22 mouse cellular contexts compared by ENCODE assay signal in the genomic region with DNA sequence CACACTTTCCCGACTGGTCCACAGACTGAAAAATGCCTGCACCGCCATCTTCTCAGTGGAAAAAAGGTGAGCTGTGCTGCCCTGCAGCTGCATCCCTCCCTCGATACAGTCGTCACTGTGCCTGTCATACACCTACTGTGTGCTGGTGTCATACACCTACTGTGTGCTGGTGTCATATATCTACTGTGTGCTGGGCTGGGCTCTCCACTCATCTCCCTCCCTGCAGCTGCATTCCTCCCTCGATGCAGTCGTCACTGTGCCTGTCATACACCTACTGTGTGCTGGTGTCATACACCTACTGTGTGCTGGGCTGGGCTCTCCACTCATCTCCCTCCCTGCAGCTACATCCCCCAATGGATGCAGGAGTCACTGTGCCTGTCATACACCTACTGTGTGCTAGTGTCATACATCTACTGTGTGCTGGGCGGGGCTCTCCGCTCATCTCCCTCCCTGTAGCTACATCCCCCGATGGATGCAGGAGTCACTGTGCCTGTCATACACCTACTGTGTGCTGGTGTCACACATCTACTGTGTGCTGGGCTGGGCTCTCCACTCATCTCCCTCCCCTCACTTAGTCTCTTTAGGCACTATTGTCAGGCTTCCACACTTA. TPM values are rescaled to one million over a fixed set of nuclear protein-coding genes. Genes with fewer than 3 reads are reported as not detected.
DNase-seq lines count a peak whose midpoint lies in the region; ATAC-seq and TF ChIP-seq lines count a peak whose summit lies in the region.
"Had no signal": no experiment of that assay in that cellular context is flagged by ENCODE, and none has a peak within 500 bp of the region (broad histone marks: within the 10 kb centered on the region; RNA-seq: fewer than 3 reads in every experiment).

No protein-coding gene starts in this region.

- H3K27me3 ChIP-seq in heart, embryonic 10.5 days (ENCODE audit: insufficient read depth, poor library complexity, severe bottlenecking), result no peaks in the 10 kb centered on the region
- no peaks in the 10 kb centered on the region for H3K27me3 ChIP-seq in CH12.LX (replicated peaks)
- H3K27me3 ChIP-seq in MEL (ENCODE audit: control insufficient read depth in 1 of 2, insufficient read depth in 2 of 2, low read length in 2 of 2), result no peaks in the 10 kb centered on the region
- no peaks in the 10 kb centered on the region for H3K27me3 ChIP-seq in hindbrain, embryonic 12.5 days
- H3K27me3 ChIP-seq: Patski had no signal

- TF ChIP-seq EP300 in CH12.LX (IDR thresholded peaks at IDR 0.05; ENCODE audit: low read length), result no peak
- no peak for TF ChIP-seq EP300 in MEL (IDR thresholded peaks at IDR 0.05; ENCODE audit: low read depth in 1 of 2, low read length in 2 of 2)

- H3K4me3 ChIP-seq in heart, embryonic 10.5 days, result no peak overlapping the region
- H3K4me3 ChIP-seq in CH12.LX (replicated peaks in 1 of 3; ENCODE audit: low read depth in 2 of 3, low read length in 2 of 3, poor library complexity in 1 of 3) (no peak overlapping the region), MEL (ENCODE audit: control insufficient read depth in 1 of 2, insufficient read depth in 1 of 2, low read depth in 2 of 2, low read length in 2 of 2) (no peak overlapping the region)
- no peak overlapping the region for H3K4me3 ChIP-seq in hindbrain, embryonic 12.5 days

- WGBS in heart, embryonic 10.5 days, result 91% methylated on average over 9 of the region's 9 CpGs
- 93% methylated on average over 9 of the region's 9 CpGs for WGBS in hindbrain, embryonic 12.5 days

- peak; percentile 71 for DNase-seq in heart, embryonic 10.5 days (ENCODE audit: low spot score)
- DNase-seq in heart, postnatal 14 days, result no peak
- DNase-seq in CH12.LX (ENCODE audit: extremely low read depth), result no peak
- no peak for DNase-seq in MEL (ENCODE audit: low read depth, low spot score)
- DNase-seq in cerebellum, adult 11 months, result no peak
- DNase-seq: adrenal gland, adult 2 months; adrenal gland, adult 8-10 months; adrenal gland, postnatal 10 days; adrenal gland, postnatal 14 days; adrenal gland, postnatal 25 days; adrenal gland, postnatal 36 days; B cell, adult 2 months; cerebellum, adult 11-12 months; cerebellum, adult 18-20 months; cerebellum, adult 2 months; cerebellum, adult 8-10 months; cerebellum, adult 9-10 months had no signal

- TF ChIP-seq RAD21 in CH12.LX (IDR thresholded peaks at IDR 0.05; ENCODE audit: low read depth, low read length), result no peak
- TF ChIP-seq RAD21 in MEL (IDR thresholded peaks at IDR 0.05; ENCODE audit: low read depth, low read length), result no peak

- H3K9ac ChIP-seq in CH12.LX (ENCODE audit: insufficient read depth, low read depth) (no peak overlapping the region), MEL (ENCODE audit: control insufficient read depth, low read depth, low read length, poor library complexity, severe bottlenecking) (no peak overlapping the region)
- H3K9ac ChIP-seq in hindbrain, embryonic 12.5 days, result no peak overlapping the region

- no peaks in the 10 kb centered on the region for H3K4me1 ChIP-seq in heart, embryonic 10.5 days
- H3K4me1 ChIP-seq in CH12.LX (ENCODE audit: control insufficient read depth in 1 of 2, insufficient read depth in 2 of 2) (no peaks in the 10 kb centered on the region), MEL (ENCODE audit: control insufficient read depth in 1 of 2, insufficient read depth in 2 of 2, low read length in 2 of 2) (peaks cover 2 to 11% of the 10 kb centered on the region in 2 experiments; a peak in 3 of 4 replicates)
- H3K4me1 ChIP-seq in hindbrain, embryonic 12.5 days, result 0 out of 2 replicates have a peak, but pooled peaks cover 3% of the 10 kb centered on the region

- peaks cover 60% of the 10 kb centered on the region for H3K36me3 ChIP-seq in heart, embryonic 10.5 days
- peaks cover 62 to 94% of the 10 kb centered on the region in 2 experiments for H3K36me3 ChIP-seq in CH12.LX (replicated peaks in 1 of 2; ENCODE audit: control insufficient read depth in 1 of 2, insufficient read depth in 1 of 2, low read length in 1 of 2)
- H3K36me3 ChIP-seq in MEL (ENCODE audit: control insufficient read depth in 1 of 2, insufficient read depth in 2 of 2, low read length in 2 of 2), result peaks cover 0 to 4% of the 10 kb centered on the region in 2 experiments; a peak in 3 of 4 replicates
- H3K36me3 ChIP-seq in hindbrain, embryonic 12.5 days, result peaks cover 50% of the 10 kb centered on the region

- H3K9me3 ChIP-seq in heart, embryonic 10.5 days, result no peaks in the 10 kb centered on the region
- H3K9me3 ChIP-seq in CH12.LX (replicated peaks; ENCODE audit: low read length) (no peaks in the 10 kb centered on the region), MEL (replicated peaks; ENCODE audit: insufficient read depth, low read length) (no peaks in the 10 kb centered on the region)
- H3K9me3 ChIP-seq in hindbrain, embryonic 12.5 days (replicated peaks), result no peaks in the 10 kb centered on the region
- H3K9me3 ChIP-seq: G1E had no signal

- dilution Hi-C loops in CH12.LX (cut with MboI; ENCODE audit: extremely low pct_ligation_motif_present, extremely low pct_unique_long_range_greater_than_20kb, low sequenced_read_pairs), result no loop called here

- no peak for ATAC-seq in hindbrain, embryonic 12.5 days (ENCODE audit: low FRiP score)
- ATAC-seq: activated CD4-positive, CD25-positive, alpha-beta regulatory T cell, adult 4 months; CD4-positive, CD25-positive, alpha-beta regulatory T cell, adult 4 months; Patski had no signal

- H3K79me2 ChIP-seq in CH12.LX (replicated peaks; ENCODE audit: control insufficient read depth, extremely low read depth, insufficient read depth, poor library complexity, severe bottlenecking) (no peaks in the 10 kb centered on the region), MEL (ENCODE audit: control insufficient read depth, insufficient read depth, low read length, poor library complexity) (no peaks in the 10 kb centered on the region)

- H3K27ac ChIP-seq in heart, embryonic 10.5 days, result no peak overlapping the region
- H3K27ac ChIP-seq in CH12.LX (ENCODE audit: insufficient read depth, low read depth), result no peak overlapping the region
- no peak overlapping the region for H3K27ac ChIP-seq in MEL (ENCODE audit: control insufficient read depth, low read depth, low read length)
- H3K27ac ChIP-seq in hindbrain, embryonic 12.5 days, result no peak overlapping the region

- TF ChIP-seq POLR2A in CH12.LX (IDR thresholded peaks at IDR 0.05; ENCODE audit: low read depth, low read length) (no peak), MEL (IDR thresholded peaks at IDR 0.05; ENCODE audit: control insufficient read depth in 1 of 2, insufficient read depth in 1 of 2, low read depth in 1 of 2, low read length in 2 of 2, poor library complexity in 1 of 2) (no peak)

- intact Hi-C loops in heart, postnatal 14 days (cut with DNase I), result no loop called here

- TF ChIP-seq CTCF in CH12.LX (conservative IDR thresholded peaks at IDR 0.05 in 1 of 2, IDR thresholded peaks at IDR 0.05 in 1 of 2; ENCODE audit: low read depth in 2 of 2, low read length in 2 of 2), result no peak
- no peak for TF ChIP-seq CTCF in MEL (IDR thresholded peaks at IDR 0.05 in 2 of 3, conservative IDR thresholded peaks at IDR 0.05 in 1 of 3; ENCODE audit: control insufficient read depth in 1 of 3, insufficient read depth in 1 of 3, low read depth in 2 of 3, low read length in 3 of 3, poor library complexity in 1 of 3, severe bottlenecking in 1 of 3)

- no peak overlapping the region for H3K4me2 ChIP-seq in CH12.LX (ENCODE audit: insufficient read depth, low read depth, poor library complexity, severe bottlenecking)
- no peak overlapping the region for H3K4me2 ChIP-seq in hindbrain, embryonic 12.5 days (replicated peaks)

- in situ Hi-C loops in CH12.LX (cut with MboI; ENCODE audit: low pct_ligation_motif_present, low pct_unique_long_range_greater_than_20kb, low sequenced_read_pairs), result no loop called here

TF ChIP-seq in CH12.LX, 34 proteins besides CTCF, POLR2A, EP300 and RAD21:
- no peak for TF ChIP-seq ZC3H11A (IDR thresholded peaks at IDR 0.05; ENCODE audit: low read depth, low read length)
- TF ChIP-seq MAFK (IDR thresholded peaks at IDR 0.05; ENCODE audit: insufficient replicate concordance, low read length), result no peak
- TF ChIP-seq ZKSCAN1 (IDR thresholded peaks at IDR 0.05; ENCODE audit: borderline replicate concordance, low read depth, low read length), result peak; percentile 94

TF ChIP-seq in MEL, 35 proteins besides CTCF, POLR2A, EP300 and RAD21:
- TF ChIP-seq GABPA (IDR thresholded peaks at IDR 0.05; ENCODE audit: low read depth, low read length) (no peak), ZKSCAN1 (IDR thresholded peaks at IDR 0.05; ENCODE audit: low read depth, low read length) (peak; percentile 96)

RNA-seq across cellular contexts. Expression of a gene that starts 16.9 kb away (rescaled TPM):
- polyA plus RNA-seq in heart, embryonic 10.5 days (2016; fragmentation: Nextera tagmentation; extraction: Ambion mirVana), result 38.0 and 54.3 TPM in 2 replicates
- total RNA-seq in heart, postnatal 14 days (2021), result 10 to 100 TPM; 21.4 to 25.3 TPM
- 25.4 and 39.4 TPM in 2 replicates for total RNA-seq in CH12.LX (2012; rRNA removed)
- total RNA-seq in CH12.LX (2014; rRNA removed), result 48.6 and 64.2 TPM in 2 replicates
- 27.5 and 38.8 TPM in 2 replicates for polyA plus RNA-seq in CH12.LX (2012; ENCODE audit: insufficient read length, low read depth)
- total RNA-seq in MEL (2012; rRNA removed), result 11.7 and 12.0 TPM in 2 replicates
- polyA plus RNA-seq in MEL (2012; ENCODE audit: insufficient read depth in 1 of 2, insufficient read length in 2 of 2, low read depth in 1 of 2, low replicate concordance in 2 of 2, missing spikeins in 1 of 2), result 10 to 100 TPM in 1 of 2 experiments, not detected in 1; 19.0 TPM
- 20.3 and 22.6 TPM in 2 replicates for polyA plus RNA-seq in hindbrain, embryonic 12.5 days (2016; fragmentation: Nextera tagmentation; extraction: Ambion mirVana)

RNA-seq across cellular contexts. Expression of a gene that starts 25.7 kb away (rescaled TPM):
- polyA plus RNA-seq in heart, embryonic 10.5 days (2016; fragmentation: Nextera tagmentation; extraction: Ambion mirVana), result 34.7 and 41.8 TPM in 2 replicates
- total RNA-seq in heart, postnatal 14 days (2021), result 1 to 10 TPM; 5.7 to 6.6 TPM
- total RNA-seq in CH12.LX (2012; rRNA removed) (0.04 and 0.17 TPM in 2 replicates), CH12.LX (2014; rRNA removed) (not detected in 2 replicates), MEL (2012; rRNA removed) (0.23 and 0.27 TPM in 2 replicates)
- polyA plus RNA-seq in CH12.LX (2012; ENCODE audit: insufficient read length, low read depth) (not detected in 2 replicates), MEL (2012; ENCODE audit: insufficient read depth in 1 of 2, insufficient read length in 2 of 2, low read depth in 1 of 2, low replicate concordance in 2 of 2, missing spikeins in 1 of 2) (under 1 TPM in 1 of 2 experiments, not detected in 1; 0.77 TPM)
- 68.3 and 78.9 TPM in 2 replicates for polyA plus RNA-seq in hindbrain, embryonic 12.5 days (2016; fragmentation: Nextera tagmentation; extraction: Ambion mirVana)
- polyA plus RNA-seq: G1E had no signal

Comparison
In these comparisons a context has a peak if more than half of its experiments do, and no peak if none do; other contexts are left out.
1. RNA of a gene that starts 25.7 kb away (polyA plus RNA-seq): 68.3 to 78.9 TPM in hindbrain, embryonic 12.5 days and 34.7 to 41.8 TPM in heart, embryonic 10.5 days; 0.77 TPM in MEL and not detected in CH12.LX; every median in the first group is over 10 times any median in the second.